Mouse (Mus musculus): ENCODE data around the gene Gm5678. TPM values are rescaled to one million over a fixed set of nuclear protein-coding genes. Genes with fewer than 3 reads are reported as not detected.
"Not testable (repeated sequence)": the region's sequence is repeated elsewhere in the genome, so short reads cannot be mapped to it uniquely, and the experiment has no call there.

Gm5678 gene
- polyA plus RNA-seq, 1 experiment from 2014 or later, result not detected

DNA sequence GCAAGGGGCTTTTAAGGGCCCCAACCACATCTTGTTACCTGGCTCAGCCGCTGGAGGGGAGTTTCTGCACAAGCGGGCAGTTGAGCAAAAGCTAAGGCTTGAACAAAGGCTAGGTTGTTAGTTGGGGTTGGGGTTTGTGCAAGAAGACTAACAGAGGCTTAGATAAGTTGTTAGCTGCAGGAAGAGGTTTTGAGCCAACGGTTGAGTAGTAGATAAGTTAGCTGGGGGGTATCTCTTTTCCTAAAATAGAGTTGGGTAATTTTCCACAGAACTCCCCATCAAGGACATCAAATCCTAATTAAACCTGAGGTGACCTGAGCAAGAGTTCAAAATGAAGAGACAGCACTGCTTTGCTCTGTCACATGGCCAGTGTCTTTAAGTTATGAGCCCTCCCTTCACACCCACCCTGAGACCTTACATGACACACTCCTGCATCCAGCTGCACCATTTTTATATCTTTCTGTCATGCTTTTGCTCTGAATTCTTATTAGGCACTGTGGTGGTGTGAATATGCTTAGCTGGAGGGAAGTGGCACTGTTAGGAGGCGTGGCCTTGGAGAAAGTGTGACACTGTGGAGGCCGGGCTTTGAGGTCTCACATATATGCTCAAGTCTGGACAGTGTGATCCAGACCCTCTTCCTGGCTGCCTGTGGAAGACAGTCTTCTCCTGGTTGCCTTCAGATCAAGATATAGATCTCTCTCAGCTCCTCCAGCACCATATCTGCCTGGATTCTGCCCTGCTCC, 20.7 kb downstream of the Gm5678 start:
- no peak for ATAC-seq (ENCODE audit: low FRiP score, low TSS enrichment)
- 86% methylated on average over 5 of the region's 5 CpGs for WGBS
- Histone ChIP-seq H3K4me2 (replicated peaks; ENCODE audit: low read depth, low read length) (no peak overlapping the region), H3K4me1 (ENCODE audit: insufficient read depth, low read length) (no peaks in the 10 kb centered on the region), H3K4me3 (ENCODE audit: low read length) (no peak overlapping the region), H3K9me3 (ENCODE audit: low read length) (no peaks in the 10 kb centered on the region), H3K27ac (ENCODE audit: low read length) (no peak overlapping the region), H3K27me3 (ENCODE audit: insufficient read depth, low read length) (no peaks in the 10 kb centered on the region), H3K36me3 (ENCODE audit: insufficient read depth, low read length) (no peaks in the 10 kb centered on the region), H3K9ac (replicated peaks; ENCODE audit: low read length) (no peak overlapping the region)

GRCm38 (mm10) chr16:93667976-93668375, 40.1 kb downstream of the Gm5678 start:
- Histone ChIP-seq H3K27me3 (ENCODE audit: insufficient read depth, low read length) (no peaks in the 10 kb centered on the region), H3K9ac (replicated peaks; ENCODE audit: low read length) (no peak overlapping the region), H3K9me3 (ENCODE audit: low read length) (peaks cover 19% of the 10 kb centered on the region), H3K27ac (ENCODE audit: low read length) (no peak overlapping the region), H3K4me3 (ENCODE audit: low read length) (no peak overlapping the region), H3K36me3 (ENCODE audit: insufficient read depth, low read length) (no peaks in the 10 kb centered on the region), H3K4me2 (replicated peaks; ENCODE audit: low read depth, low read length) (no peak overlapping the region), H3K4me1 (ENCODE audit: insufficient read depth, low read length) (no peaks in the 10 kb centered on the region)
- no peak for ATAC-seq (ENCODE audit: low FRiP score, low TSS enrichment)

DNA sequence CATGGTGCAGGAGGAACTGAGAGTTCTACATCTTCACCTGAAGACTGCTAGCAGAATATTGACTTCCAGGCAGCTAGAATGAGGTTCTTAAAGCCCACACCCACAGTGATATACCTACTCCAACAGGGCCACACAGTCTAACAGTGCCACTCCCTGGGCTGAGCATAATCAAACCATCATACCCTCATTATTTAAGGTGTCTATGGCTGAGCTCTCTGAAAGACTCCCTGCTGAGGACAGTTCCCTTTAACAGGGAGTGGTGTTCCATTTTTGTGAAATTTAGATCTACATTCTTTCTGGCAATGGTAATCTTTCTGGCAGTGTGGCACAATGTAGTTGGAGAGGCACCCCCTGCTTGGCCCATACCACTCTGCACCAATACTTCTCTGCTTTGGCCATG, 41.6 kb downstream of the Gm5678 start:
- no peak overlapping the region for H3K4me2 ChIP-seq (replicated peaks; ENCODE audit: low read depth, low read length)
- no peaks in the 10 kb centered on the region for H3K27me3 ChIP-seq (ENCODE audit: insufficient read depth, low read length)
- H3K27ac ChIP-seq (ENCODE audit: low read length), result no peak overlapping the region
- no peaks in the 10 kb centered on the region for H3K4me1 ChIP-seq (ENCODE audit: insufficient read depth, low read length)
- no peaks in the 10 kb centered on the region for H3K36me3 ChIP-seq (ENCODE audit: insufficient read depth, low read length)
- no peak for ATAC-seq (ENCODE audit: low FRiP score, low TSS enrichment)
- H3K9me3 ChIP-seq (ENCODE audit: low read length), result peaks cover 14% of the 10 kb centered on the region
- H3K4me3 ChIP-seq (ENCODE audit: low read length), result no peak overlapping the region
- no peak overlapping the region for H3K9ac ChIP-seq (replicated peaks; ENCODE audit: low read length)

DNA sequence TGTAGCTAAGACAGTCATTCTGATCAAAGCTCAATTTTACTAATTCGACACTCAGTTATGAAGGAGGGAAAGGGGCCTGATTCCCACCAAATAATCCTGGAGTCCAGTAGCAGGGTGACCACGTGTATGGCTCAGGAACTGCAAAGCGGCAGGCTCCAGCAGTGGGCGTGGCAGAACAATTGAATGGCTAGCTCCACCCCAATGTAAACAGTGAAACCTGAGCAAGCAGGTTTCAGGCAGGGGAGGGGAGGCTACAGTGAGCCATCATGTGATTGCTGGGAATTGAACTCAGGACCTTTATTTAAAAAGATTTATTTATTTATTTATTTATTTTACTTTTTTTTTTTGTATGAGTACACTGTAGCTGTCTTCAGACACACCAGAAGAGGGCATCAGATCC, 42.6 kb downstream of the Gm5678 start:
- not testable (repeated sequence) for ATAC-seq (ENCODE audit: low FRiP score, low TSS enrichment); H3K4me3 ChIP-seq (ENCODE audit: low read length); H3K27ac ChIP-seq (ENCODE audit: low read length); H3K4me1 ChIP-seq (ENCODE audit: insufficient read depth, low read length); H3K27me3 ChIP-seq (ENCODE audit: insufficient read depth, low read length); H3K4me2 ChIP-seq (replicated peaks; ENCODE audit: low read depth, low read length); H3K9ac ChIP-seq (replicated peaks; ENCODE audit: low read length); H3K36me3 ChIP-seq (ENCODE audit: insufficient read depth, low read length)
- 41% methylated on average over 4 of the region's 4 CpGs for WGBS
- peaks cover 14% of the 10 kb centered on the region for H3K9me3 ChIP-seq (ENCODE audit: low read length)

- Histone ChIP-seq H3K4me2 (replicated peaks; ENCODE audit: low read depth, low read length) (no peak overlapping the region), H3K27ac (ENCODE audit: low read length) (no peak overlapping the region), H3K9ac (replicated peaks; ENCODE audit: low read length) (no peak overlapping the region), H3K27me3 (ENCODE audit: insufficient read depth, low read length) (no peaks in the 10 kb centered on the region), H3K4me3 (ENCODE audit: low read length) (no peak overlapping the region), H3K36me3 (ENCODE audit: insufficient read depth, low read length) (no peaks in the 10 kb centered on the region), H3K4me1 (ENCODE audit: insufficient read depth, low read length) (no peaks in the 10 kb centered on the region), H3K9me3 (ENCODE audit: low read length) (peaks cover 14% of the 10 kb centered on the region)
- 88% methylated on average over 5 of the region's 5 CpGs for WGBS
- ATAC-seq (ENCODE audit: low FRiP score, low TSS enrichment), result no peak
Measured at GRCm38 (mm10) chr16:93671064-93671463, 43.2 kb downstream of the Gm5678 start.

- H3K9ac ChIP-seq (replicated peaks; ENCODE audit: low read length), result no peak overlapping the region
- peaks cover 4% of the 10 kb centered on the region; the same call in 1 of the 2 replicates for H3K27me3 ChIP-seq (ENCODE audit: insufficient read depth, low read length)
- WGBS, result 82% methylated on average over 5 of the region's 5 CpGs
Measured at GRCm38 (mm10) chr16:93676376-93676775, 48.5 kb downstream of the Gm5678 start.

DNA sequence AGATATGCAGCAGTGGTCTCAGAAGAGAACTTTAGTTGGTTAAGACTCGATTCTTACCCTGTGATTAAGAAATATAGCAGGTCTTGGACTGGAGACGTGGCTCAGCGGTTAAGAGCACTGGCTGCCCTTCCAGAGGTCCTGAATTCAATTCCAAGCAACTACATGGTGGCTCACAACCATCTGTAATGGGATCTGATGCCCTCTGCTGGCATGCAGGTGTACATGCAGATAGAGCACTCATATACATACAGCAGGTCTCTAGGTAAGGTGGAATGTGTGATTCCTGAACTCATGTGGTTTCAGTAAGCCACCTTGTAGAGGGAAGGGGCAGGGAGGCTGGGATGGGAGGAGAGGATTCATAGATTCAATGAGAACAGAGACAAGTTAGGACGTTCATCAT, 50.3 kb downstream of the Gm5678 start:
- H3K27ac ChIP-seq (ENCODE audit: low read length), result no peak overlapping the region
- no peak overlapping the region for H3K4me2 ChIP-seq (replicated peaks; ENCODE audit: low read depth, low read length)
- no peak overlapping the region for H3K9ac ChIP-seq (replicated peaks; ENCODE audit: low read length)
- 84% methylated on average over 4 of the region's 4 CpGs for WGBS
- no peaks in the 10 kb centered on the region for H3K9me3 ChIP-seq (ENCODE audit: low read length)
- H3K36me3 ChIP-seq (ENCODE audit: insufficient read depth, low read length), result no peaks in the 10 kb centered on the region
- no peak for ATAC-seq (ENCODE audit: low FRiP score, low TSS enrichment)
- H3K4me1 ChIP-seq (ENCODE audit: insufficient read depth, low read length), result peaks cover 1% of the 10 kb centered on the region
- H3K27me3 ChIP-seq (ENCODE audit: insufficient read depth, low read length), result peaks cover 17% of the 10 kb centered on the region
- no peak overlapping the region for H3K4me3 ChIP-seq (ENCODE audit: low read length)

More at GRCm38 (mm10) chr16:93676376-93676775, 48.5 kb downstream of the Gm5678 start:
- H3K4me2 ChIP-seq (replicated peaks; ENCODE audit: low read depth, low read length), result no peak overlapping the region
- no peaks in the 10 kb centered on the region for H3K9me3 ChIP-seq (ENCODE audit: low read length)
- no peaks in the 10 kb centered on the region for H3K36me3 ChIP-seq (ENCODE audit: insufficient read depth, low read length)
- no peak overlapping the region for H3K27ac ChIP-seq (ENCODE audit: low read length)
- ATAC-seq (ENCODE audit: low FRiP score, low TSS enrichment), result no peak
- H3K4me3 ChIP-seq (ENCODE audit: low read length), result no peak overlapping the region
- H3K4me1 ChIP-seq (ENCODE audit: insufficient read depth, low read length), result no peaks in the 10 kb centered on the region

DNA sequence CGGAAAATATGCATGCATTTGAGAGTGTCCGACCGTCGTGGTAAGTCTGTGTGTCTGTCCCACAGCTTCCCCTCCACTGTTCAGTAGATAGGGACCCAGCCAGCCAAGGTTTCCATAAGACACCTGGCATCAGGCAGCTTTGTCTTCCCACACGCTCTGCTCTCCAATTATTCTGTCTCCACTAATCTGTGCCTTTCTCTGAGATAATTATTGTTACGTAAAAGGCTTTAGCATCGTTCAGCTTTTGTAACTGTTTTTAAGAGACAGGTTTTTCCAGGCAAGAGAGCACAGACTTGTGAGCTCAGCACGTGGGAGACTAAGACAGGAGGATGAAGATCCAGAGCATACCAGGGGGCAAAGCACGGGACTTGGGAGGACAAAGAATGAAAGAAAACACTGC, 51.3 kb downstream of the Gm5678 start:
- no peaks in the 10 kb centered on the region for H3K36me3 ChIP-seq (ENCODE audit: insufficient read depth, low read length)
- H3K9me3 ChIP-seq (ENCODE audit: low read length), result no peaks in the 10 kb centered on the region
- ATAC-seq (ENCODE audit: low FRiP score, low TSS enrichment), result no peak
- no peak overlapping the region for H3K4me2 ChIP-seq (replicated peaks; ENCODE audit: low read depth, low read length)
- H3K27ac ChIP-seq (ENCODE audit: low read length), result no peak overlapping the region
- WGBS, result 63% methylated on average over 9 of the region's 9 CpGs
- peaks cover 25% of the 10 kb centered on the region for H3K27me3 ChIP-seq (ENCODE audit: insufficient read depth, low read length)
- no peak overlapping the region for H3K9ac ChIP-seq (replicated peaks; ENCODE audit: low read length)
- H3K4me3 ChIP-seq (ENCODE audit: low read length), result no peak overlapping the region
- H3K4me1 ChIP-seq (ENCODE audit: insufficient read depth, low read length), result peaks cover 11% of the 10 kb centered on the region

Other genes starting within 250 kb of the Gm5678 start
- gene Setd4, start 24.0 kb upstream of the Gm5678 start, polyA plus RNA-seq (2015; fragmentation: Nextera tagmentation; extraction: Ambion mirVana), result 14.4 and 17.4 TPM in 2 replicates
- gene Cbr1, start 22.2 kb upstream of the Gm5678 start, polyA plus RNA-seq (2015; fragmentation: Nextera tagmentation; extraction: Ambion mirVana), result 174 and 188 TPM in 2 replicates
- gene Cbr3, start 55.1 kb downstream of the Gm5678 start, polyA plus RNA-seq (2015; fragmentation: Nextera tagmentation; extraction: Ambion mirVana), result 7.6 and 8.6 TPM in 2 replicates
- 30.1 and 35.0 TPM in 2 replicates for gene Dop1b, start 83.8 kb downstream of the Gm5678 start, polyA plus RNA-seq (2015; fragmentation: Nextera tagmentation; extraction: Ambion mirVana)
- 33.1 and 33.3 TPM in 2 replicates for gene Morc3, start 204.0 kb downstream of the Gm5678 start, polyA plus RNA-seq (2015; fragmentation: Nextera tagmentation; extraction: Ambion mirVana)

Data from kidney, embryonic 16.5 days (tissue).